Mouse (Mus musculus) kidney, embryonic 14.5 days (tissue): ENCODE results near the gene Tmprss7. TPM values are rescaled to one million over a fixed set of nuclear protein-coding genes. Genes with fewer than 3 reads are reported as not detected.
A peak's percentile ranks its signal among the peaks of the same experiment; 100 is the strongest.

Source experiments
- ATAC-seq: fragments of 200-750 bp; cut with Nextera tagmentation; 2 replicates; pipeline ENCODE4 v1.8.0; 2017; ENCODE audit warnings: moderate number of reproducible peaks, mild to moderate bottlenecking, moderate TSS enrichment, moderate library complexity; ENCODE audit not compliant: low FRiP score, low TSS enrichment
- H3K27ac ChIP-seq: fragments of 300-500 bp; sonication (generic); 2 replicates; pipeline ENCODE4 v1.5.1; 2014; ENCODE audit warnings: low read depth, mild to moderate bottlenecking, low read length, moderate library complexity, mixed read lengths
- H3K27me3 ChIP-seq: fragments of 300-500 bp; sonication (generic); 2 replicates; pipeline ENCODE4 v1.6.1; 2014; ENCODE audit warnings: mild to moderate bottlenecking, low read length; ENCODE audit not compliant: control insufficient read depth, insufficient read depth
- H3K36me3 ChIP-seq: fragments of 300-500 bp; sonication (generic); 2 replicates; pipeline ENCODE4 v1.6.1; 2014; ENCODE audit warnings: low read length, mixed read lengths; ENCODE audit not compliant: control insufficient read depth, insufficient read depth
- H3K4me1 ChIP-seq: fragments of 300-500 bp; sonication (generic); 2 replicates; pipeline ENCODE4 v1.6.1; 2014; ENCODE audit warnings: low read length, mixed read lengths; ENCODE audit not compliant: control insufficient read depth, insufficient read depth
- H3K4me2 ChIP-seq: fragments of 300-500 bp; sonication (generic); replicated peaks from 2 replicates; pipeline ENCODE4 v1.6.1; 2014; ENCODE audit warnings: low read depth, mild to moderate bottlenecking, low read length
- H3K4me3 ChIP-seq: fragments of 300-500 bp; sonication (generic); 2 replicates; pipeline ENCODE4 v1.5.1; 2014; ENCODE audit warnings: mild to moderate bottlenecking, low read length
- H3K9ac ChIP-seq: fragments of 300-500 bp; sonication (generic); 2 replicates; pipeline ENCODE4 v1.6.1; 2014; ENCODE audit warnings: low read depth, mild to moderate bottlenecking, low read length, moderate library complexity
- H3K9me3 ChIP-seq: fragments of 300-500 bp; sonication (generic); 2 replicates; pipeline ENCODE4 v1.6.1; 2016; ENCODE audit warnings: low read length; ENCODE audit not compliant: control insufficient read depth
- WGBS: fragments of 180-500 bp; shearing (Covaris S2); extraction: QIAGEN DNeasy Blood & Tissue Kit; methylation state at CpG from one replicate; pipeline ENCODE4 v1.1.7; 2014; 5-methylcytosine and 5-hydroxymethylcytosine counted together
- polyA plus RNA-seq: library from polyadenylated mRNA; unstranded; fragments of >200 nt; fragmentation: Nextera tagmentation; extraction: Ambion mirVana; gene quantifications from 2 replicates; pipeline ENCODE4 v1.2.1, GENCODE M21; 2014

Gene Tmprss7
- polyA plus RNA-seq, 1 experiment from 2014 or later, result not detected

GRCm38 (mm10) chr16:45722460-45722951, 29.0 kb upstream of the Tmprss7 start:
- Histone ChIP-seq H3K9ac (no peak overlapping the region), H3K4me1 (peaks cover 3% of the 10 kb centered on the region; the same call in 1 of the 2 replicates), H3K27ac (no peak overlapping the region), H3K4me2 (no peak overlapping the region), H3K9me3 (no peaks in the 10 kb centered on the region), H3K27me3 (no peaks in the 10 kb centered on the region), H3K36me3 (no peaks in the 10 kb centered on the region), H3K4me3 (no peak overlapping the region)
- WGBS, result 76% methylated on average over 3 of the region's 3 CpGs
- ATAC-seq, result no peak

- H3K9ac ChIP-seq, result no peak overlapping the region
- ATAC-seq, result no peak
- no peak overlapping the region for H3K27ac ChIP-seq
- peaks cover 3% of the 10 kb centered on the region; the same call in 1 of the 2 replicates for H3K4me1 ChIP-seq
- WGBS, result 83% methylated on average over 10 of the region's 10 CpGs
- H3K36me3 ChIP-seq, result no peaks in the 10 kb centered on the region
- H3K27me3 ChIP-seq, result no peaks in the 10 kb centered on the region
- no peak overlapping the region for H3K4me2 ChIP-seq
- H3K4me3 ChIP-seq, result no peak overlapping the region
- H3K9me3 ChIP-seq, result no peaks in the 10 kb centered on the region
Measured at GRCm38 (mm10) chr16:45720022-45720630, 26.7 kb upstream of the Tmprss7 start.

- no peaks in the 10 kb centered on the region for H3K36me3 ChIP-seq
- ATAC-seq, result no peak
- H3K27me3 ChIP-seq, result no peaks in the 10 kb centered on the region
Measured at GRCm38 (mm10) chr16:45718296-45718695, 24.8 kb upstream of the Tmprss7 start.

GRCm38 (mm10) chr16:45714489-45715150, 21.2 kb upstream of the Tmprss7 start:
- Histone ChIP-seq H3K27ac (no peak overlapping the region), H3K4me2 (no peak overlapping the region), H3K36me3 (no peaks in the 10 kb centered on the region), H3K9me3 (no peaks in the 10 kb centered on the region), H3K9ac (no peak overlapping the region), H3K4me3 (no peak overlapping the region), H3K4me1 (no peaks in the 10 kb centered on the region), H3K27me3 (no peaks in the 10 kb centered on the region)
- no peak for ATAC-seq
- WGBS, result 78% methylated on average over 5 of the region's 5 CpGs

More at GRCm38 (mm10) chr16:45718296-45718695, 24.8 kb upstream of the Tmprss7 start:
- no peaks in the 10 kb centered on the region for H3K4me1 ChIP-seq
- no peak overlapping the region for H3K9ac ChIP-seq
- 96% methylated on average over 4 of the region's 4 CpGs for WGBS
- no peak overlapping the region for H3K4me3 ChIP-seq
- no peak overlapping the region for H3K4me2 ChIP-seq
- H3K9me3 ChIP-seq, result no peaks in the 10 kb centered on the region
- no peak overlapping the region for H3K27ac ChIP-seq

- Histone ChIP-seq H3K27me3 (no peaks in the 10 kb centered on the region), H3K4me2 (no peak overlapping the region), H3K9me3 (no peaks in the 10 kb centered on the region), H3K36me3 (no peaks in the 10 kb centered on the region), H3K9ac (no peak overlapping the region), H3K4me3 (no peak overlapping the region), H3K27ac (no peak overlapping the region), H3K4me1 (no peaks in the 10 kb centered on the region)
- 79% methylated on average over 1 of the region's 1 CpGs for WGBS
- ATAC-seq, result no peak
Measured at GRCm38 (mm10) chr16:45713878-45714277, 20.4 kb upstream of the Tmprss7 start.

GRCm38 (mm10) chr16:45713261-45713660, 19.8 kb upstream of the Tmprss7 start:
- H3K27me3 ChIP-seq, result no peaks in the 10 kb centered on the region
- H3K27ac ChIP-seq, result no peak overlapping the region
- H3K9ac ChIP-seq, result no peak overlapping the region
- H3K36me3 ChIP-seq, result no peaks in the 10 kb centered on the region
- no peak for ATAC-seq
- WGBS, result 84% methylated on average over 5 of the region's 5 CpGs
- no peak overlapping the region for H3K4me3 ChIP-seq
- H3K9me3 ChIP-seq, result no peaks in the 10 kb centered on the region
- H3K4me2 ChIP-seq, result no peak overlapping the region
- no peaks in the 10 kb centered on the region for H3K4me1 ChIP-seq

GRCm38 (mm10) chr16:45711263-45711662, 17.8 kb upstream of the Tmprss7 start:
- Histone ChIP-seq H3K4me3 (no peak overlapping the region), H3K27me3 (no peaks in the 10 kb centered on the region), H3K4me1 (no peaks in the 10 kb centered on the region), H3K4me2 (no peak overlapping the region), H3K27ac (no peak overlapping the region), H3K36me3 (no peaks in the 10 kb centered on the region), H3K9ac (no peak overlapping the region; the same call in 1 of the 2 replicates), H3K9me3 (no peaks in the 10 kb centered on the region)
- ATAC-seq, result peak; percentile 75
- WGBS, result 76% methylated on average over 7 of the region's 7 CpGs

- no peak overlapping the region for H3K4me2 ChIP-seq
- ATAC-seq, result no peak
- H3K27ac ChIP-seq, result no peak overlapping the region
Measured at GRCm38 (mm10) chr16:45699301-45699700, 5.8 kb upstream of the Tmprss7 start.

GRCm38 (mm10) chr16:45697996-45698395, 4.5 kb upstream of the Tmprss7 start:
- Histone ChIP-seq H3K27ac (no peak overlapping the region), H3K27me3 (no peaks in the 10 kb centered on the region), H3K36me3 (no peaks in the 10 kb centered on the region), H3K4me2 (no peak overlapping the region), H3K9me3 (no peaks in the 10 kb centered on the region), H3K4me3 (no peak overlapping the region), H3K4me1 (no peaks in the 10 kb centered on the region), H3K9ac (no peak overlapping the region)
- 83% methylated on average over 6 of the region's 6 CpGs for WGBS
- no peak for ATAC-seq

More at GRCm38 (mm10) chr16:45699301-45699700, 5.8 kb upstream of the Tmprss7 start:
- no peak overlapping the region for H3K4me3 ChIP-seq
- no peaks in the 10 kb centered on the region for H3K27me3 ChIP-seq
- no peaks in the 10 kb centered on the region for H3K36me3 ChIP-seq
- H3K9me3 ChIP-seq, result no peaks in the 10 kb centered on the region
- no peak overlapping the region for H3K9ac ChIP-seq
- H3K4me1 ChIP-seq, result no peaks in the 10 kb centered on the region
- WGBS, result 76% methylated on average over 5 of the region's 5 CpGs
